Mouse (Mus musculus): ENCODE data around the gene Mroh9. TPM values are rescaled to one million over a fixed set of nuclear protein-coding genes. Genes with fewer than 3 reads are reported as not detected.

Gene Mroh9
- polyA plus RNA-seq, 1 experiment from 2014 or later, result not detected

- Histone ChIP-seq H3K9ac (ENCODE audit: low read length) (no peak overlapping the region), H3K4me1 (replicated peaks; ENCODE audit: control insufficient read depth, insufficient read depth, low read length) (no peaks in the 10 kb centered on the region), H3K27ac (ENCODE audit: low read depth, low read length) (no peak overlapping the region), H3K36me3 (ENCODE audit: control insufficient read depth, insufficient read depth, low read length) (no peaks in the 10 kb centered on the region), H3K9me3 (ENCODE audit: control insufficient read depth, low read length) (no peaks in the 10 kb centered on the region), H3K4me2 (ENCODE audit: low read depth, low read length, severe bottlenecking) (no peak overlapping the region), H3K4me3 (ENCODE audit: low read depth, low read length) (no peak overlapping the region), H3K27me3 (ENCODE audit: control insufficient read depth, insufficient read depth, low read length) (no peaks in the 10 kb centered on the region)
- peak; percentile 62 for ATAC-seq (replicated peaks; ENCODE audit: low FRiP score)
- no peak for DNase-seq (ENCODE audit: low spot score)
- 54% methylated on average over 10 of the region's 10 CpGs for WGBS
These were observed 6.1 kb upstream of the Mroh9 start for GRCm38 (mm10) chr1:163091438-163092155.

GRCm38 (mm10) chr1:163070502-163070901 is 15.0 kb downstream of the Mroh9 start:
- Histone ChIP-seq H3K9ac (ENCODE audit: low read length) (no peak overlapping the region), H3K36me3 (ENCODE audit: control insufficient read depth, insufficient read depth, low read length) (no peaks in the 10 kb centered on the region), H3K9me3 (ENCODE audit: control insufficient read depth, low read length) (no peaks in the 10 kb centered on the region), H3K4me3 (ENCODE audit: low read depth, low read length) (no peak overlapping the region), H3K27me3 (ENCODE audit: control insufficient read depth, insufficient read depth, low read length) (no peaks in the 10 kb centered on the region), H3K4me1 (replicated peaks; ENCODE audit: control insufficient read depth, insufficient read depth, low read length) (no peaks in the 10 kb centered on the region), H3K4me2 (ENCODE audit: low read depth, low read length, severe bottlenecking) (no peak overlapping the region), H3K27ac (ENCODE audit: low read depth, low read length) (no peak overlapping the region)
- ATAC-seq (replicated peaks; ENCODE audit: low FRiP score) (peak; percentile 82; the same call in 1 of the 2 replicates), DNase-seq (ENCODE audit: low spot score) (peak; percentile 58)
- WGBS, result 10% methylated on average over 1 of the region's 1 CpGs

- WGBS, result 85% methylated on average over 3 of the region's 3 CpGs
- Histone ChIP-seq H3K9ac (ENCODE audit: low read length) (no peak overlapping the region), H3K27ac (ENCODE audit: low read depth, low read length) (no peak overlapping the region), H3K4me2 (ENCODE audit: low read depth, low read length, severe bottlenecking) (no peak overlapping the region), H3K9me3 (ENCODE audit: control insufficient read depth, low read length) (no peaks in the 10 kb centered on the region), H3K36me3 (ENCODE audit: control insufficient read depth, insufficient read depth, low read length) (no peaks in the 10 kb centered on the region), H3K27me3 (ENCODE audit: control insufficient read depth, insufficient read depth, low read length) (no peaks in the 10 kb centered on the region), H3K4me1 (replicated peaks; ENCODE audit: control insufficient read depth, insufficient read depth, low read length) (no peaks in the 10 kb centered on the region), H3K4me3 (ENCODE audit: low read depth, low read length) (no peak overlapping the region)
- no peak for DNase-seq (ENCODE audit: low spot score)
- ATAC-seq (replicated peaks; ENCODE audit: low FRiP score), result no peak
These were observed 25.1 kb downstream of the Mroh9 start for GRCm38 (mm10) chr1:163060381-163060780.

GRCm38 (mm10) chr1:163057363-163057762 is 28.1 kb downstream of the Mroh9 start:
- H3K9me3 ChIP-seq (ENCODE audit: control insufficient read depth, low read length), result no peaks in the 10 kb centered on the region
- no peaks in the 10 kb centered on the region for H3K36me3 ChIP-seq (ENCODE audit: control insufficient read depth, insufficient read depth, low read length)
- no peak overlapping the region for H3K27ac ChIP-seq (ENCODE audit: low read depth, low read length)
- ATAC-seq (replicated peaks; ENCODE audit: low FRiP score) (peak; percentile 60; the same call in 1 of the 2 replicates), DNase-seq (ENCODE audit: low spot score) (no peak)
- no peaks in the 10 kb centered on the region for H3K27me3 ChIP-seq (ENCODE audit: control insufficient read depth, insufficient read depth, low read length)
- H3K4me2 ChIP-seq (ENCODE audit: low read depth, low read length, severe bottlenecking), result no peak overlapping the region
- H3K9ac ChIP-seq (ENCODE audit: low read length), result no peak overlapping the region
- 43% methylated on average over 2 of the region's 2 CpGs for WGBS
- no peaks in the 10 kb centered on the region for H3K4me1 ChIP-seq (replicated peaks; ENCODE audit: control insufficient read depth, insufficient read depth, low read length)
- H3K4me3 ChIP-seq (ENCODE audit: low read depth, low read length), result no peak overlapping the region

GRCm38 (mm10) chr1:163055629-163056028 is 29.8 kb downstream of the Mroh9 start:
- no peak for ATAC-seq (replicated peaks; ENCODE audit: low FRiP score)

GRCm38 (mm10) chr1:163023075-163023474 is 62.4 kb downstream of the Mroh9 start:
- Histone ChIP-seq H3K4me1 (replicated peaks; ENCODE audit: control insufficient read depth, insufficient read depth, low read length) (no peaks in the 10 kb centered on the region), H3K9me3 (ENCODE audit: control insufficient read depth, low read length) (no peaks in the 10 kb centered on the region), H3K4me3 (ENCODE audit: low read depth, low read length) (no peak overlapping the region), H3K4me2 (ENCODE audit: low read depth, low read length, severe bottlenecking) (no peak overlapping the region), H3K36me3 (ENCODE audit: control insufficient read depth, insufficient read depth, low read length) (no peaks in the 10 kb centered on the region), H3K27me3 (ENCODE audit: control insufficient read depth, insufficient read depth, low read length) (no peaks in the 10 kb centered on the region), H3K27ac (ENCODE audit: low read depth, low read length) (no peak overlapping the region), H3K9ac (ENCODE audit: low read length) (no peak overlapping the region)
- ATAC-seq (replicated peaks; ENCODE audit: low FRiP score) (no peak), DNase-seq (ENCODE audit: low spot score) (no peak)

More at GRCm38 (mm10) chr1:163055629-163056028, 29.8 kb downstream of the Mroh9 start:
- H3K27me3 ChIP-seq (ENCODE audit: control insufficient read depth, insufficient read depth, low read length), result no peaks in the 10 kb centered on the region
- no peak overlapping the region for H3K4me3 ChIP-seq (ENCODE audit: low read depth, low read length)
- no peak overlapping the region for H3K9ac ChIP-seq (ENCODE audit: low read length)
- H3K36me3 ChIP-seq (ENCODE audit: control insufficient read depth, insufficient read depth, low read length), result no peaks in the 10 kb centered on the region
- H3K4me1 ChIP-seq (replicated peaks; ENCODE audit: control insufficient read depth, insufficient read depth, low read length), result no peaks in the 10 kb centered on the region
- DNase-seq (ENCODE audit: low spot score), result no peak
- no peaks in the 10 kb centered on the region for H3K9me3 ChIP-seq (ENCODE audit: control insufficient read depth, low read length)
- H3K4me2 ChIP-seq (ENCODE audit: low read depth, low read length, severe bottlenecking), result no peak overlapping the region
- no peak overlapping the region for H3K27ac ChIP-seq (ENCODE audit: low read depth, low read length)

GRCm38 (mm10) chr1:163009220-163009619 is 76.2 kb downstream of the Mroh9 start:
- DNase-seq (ENCODE audit: low spot score) (no peak), ATAC-seq (replicated peaks; ENCODE audit: low FRiP score) (no peak)
- Histone ChIP-seq H3K9ac (ENCODE audit: low read length) (no peak overlapping the region), H3K36me3 (ENCODE audit: control insufficient read depth, insufficient read depth, low read length) (no peaks in the 10 kb centered on the region), H3K4me2 (ENCODE audit: low read depth, low read length, severe bottlenecking) (no peak overlapping the region), H3K27ac (ENCODE audit: low read depth, low read length) (no peak overlapping the region), H3K27me3 (ENCODE audit: control insufficient read depth, insufficient read depth, low read length) (no peaks in the 10 kb centered on the region), H3K4me3 (ENCODE audit: low read depth, low read length) (no peak overlapping the region), H3K9me3 (ENCODE audit: control insufficient read depth, low read length) (no peaks in the 10 kb centered on the region), H3K4me1 (replicated peaks; ENCODE audit: control insufficient read depth, insufficient read depth, low read length) (no peaks in the 10 kb centered on the region)
- 80% methylated on average over 3 of the region's 3 CpGs for WGBS

- no peaks in the 10 kb centered on the region for H3K9me3 ChIP-seq (ENCODE audit: control insufficient read depth, low read length)
- no peak overlapping the region for H3K27ac ChIP-seq (ENCODE audit: low read depth, low read length)
- H3K4me1 ChIP-seq (replicated peaks; ENCODE audit: control insufficient read depth, insufficient read depth, low read length), result no peaks in the 10 kb centered on the region
- no peak for ATAC-seq (replicated peaks; ENCODE audit: low FRiP score)
- H3K4me3 ChIP-seq (ENCODE audit: low read depth, low read length), result no peak overlapping the region
- no peak for DNase-seq (ENCODE audit: low spot score)
- H3K36me3 ChIP-seq (ENCODE audit: control insufficient read depth, insufficient read depth, low read length), result no peaks in the 10 kb centered on the region
- WGBS, result 91% methylated on average over 2 of the region's 2 CpGs
- H3K4me2 ChIP-seq (ENCODE audit: low read depth, low read length, severe bottlenecking), result no peak overlapping the region
- no peaks in the 10 kb centered on the region for H3K27me3 ChIP-seq (ENCODE audit: control insufficient read depth, insufficient read depth, low read length)
- H3K9ac ChIP-seq (ENCODE audit: low read length), result no peak overlapping the region
These were observed 82.0 kb downstream of the Mroh9 start for GRCm38 (mm10) chr1:163003496-163003895.

- DNase-seq (ENCODE audit: low spot score) (no peak), ATAC-seq (replicated peaks; ENCODE audit: low FRiP score) (no peak)
- 83% methylated on average over 4 of the region's 4 CpGs for WGBS
- H3K4me2 ChIP-seq (ENCODE audit: low read depth, low read length, severe bottlenecking), result no peak overlapping the region
- H3K27ac ChIP-seq (ENCODE audit: low read depth, low read length), result no peak overlapping the region
- H3K9ac ChIP-seq (ENCODE audit: low read length), result no peak overlapping the region
- H3K9me3 ChIP-seq (ENCODE audit: control insufficient read depth, low read length), result no peaks in the 10 kb centered on the region
- H3K27me3 ChIP-seq (ENCODE audit: control insufficient read depth, insufficient read depth, low read length), result no peaks in the 10 kb centered on the region
- H3K4me3 ChIP-seq (ENCODE audit: low read depth, low read length), result no peak overlapping the region
- H3K36me3 ChIP-seq (ENCODE audit: control insufficient read depth, insufficient read depth, low read length), result no peaks in the 10 kb centered on the region
- H3K4me1 ChIP-seq (replicated peaks; ENCODE audit: control insufficient read depth, insufficient read depth, low read length), result no peaks in the 10 kb centered on the region
These were observed 84.1 kb downstream of the Mroh9 start for GRCm38 (mm10) chr1:163001271-163001829.
